Mouse (Mus musculus): ENCODE measurements around the gene Usp18.

The Usp18 gene

DNA sequence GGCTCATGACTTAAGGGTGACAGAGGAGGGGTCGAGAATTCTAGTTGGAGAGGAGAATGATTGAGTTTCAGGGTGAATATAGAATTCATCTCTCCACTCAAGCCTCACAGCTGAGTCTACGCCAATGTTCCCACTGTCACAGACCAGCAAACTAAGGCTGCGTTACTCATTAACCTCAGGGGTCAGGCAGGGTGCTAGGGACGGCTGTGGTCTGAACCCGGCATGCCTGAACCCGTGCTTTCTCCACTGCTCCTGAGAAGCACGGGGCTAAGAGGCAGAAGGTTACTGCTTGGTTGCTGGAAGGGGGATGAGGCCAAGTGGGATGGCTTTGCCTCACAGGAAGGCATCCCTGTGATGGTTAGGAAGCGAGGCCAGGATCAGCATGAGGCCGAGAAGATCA is 54.8 kb downstream of the Usp18 start:
- in situ Hi-C loops (cut with MseI, MboI) = no loop called here

DNA sequence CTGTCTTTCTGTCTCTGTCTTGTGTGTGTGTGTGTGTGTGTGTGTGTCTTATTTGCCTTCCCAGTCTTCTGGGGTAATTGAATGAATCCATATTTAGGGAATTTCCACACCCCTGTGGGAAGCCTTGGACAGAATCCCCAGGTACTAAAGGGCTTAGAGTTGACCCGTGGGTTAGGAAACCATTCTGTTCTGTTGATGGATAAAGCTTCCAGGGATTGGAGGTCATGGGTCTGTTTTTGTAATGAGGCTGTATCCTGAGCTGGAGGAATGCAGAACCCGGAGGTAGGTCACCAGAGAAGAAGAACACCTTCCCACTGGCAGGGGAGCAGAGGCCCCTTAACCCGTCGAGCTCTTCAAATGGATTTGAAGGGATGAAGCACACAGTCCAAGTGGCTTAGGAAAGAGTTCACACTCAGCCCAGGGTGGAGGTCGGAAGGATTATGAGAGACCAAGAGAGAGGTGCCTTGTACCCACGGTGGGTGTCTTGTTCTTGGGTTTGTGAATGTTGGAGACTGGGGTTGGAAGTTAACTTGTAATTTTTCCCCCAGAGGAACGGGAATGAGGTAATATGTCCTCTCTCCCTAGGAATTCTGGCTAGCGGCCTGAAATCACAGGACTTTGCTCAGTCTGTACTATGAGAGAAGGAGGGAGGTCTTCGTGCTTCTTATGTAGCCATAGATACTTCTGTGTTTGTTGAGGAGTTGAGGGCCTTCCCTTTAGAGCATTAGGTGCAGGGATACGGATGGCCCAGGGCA is 57.9 kb downstream of the Usp18 start:
- in situ Hi-C loops (cut with MseI, MboI) = no loop called here

DNA sequence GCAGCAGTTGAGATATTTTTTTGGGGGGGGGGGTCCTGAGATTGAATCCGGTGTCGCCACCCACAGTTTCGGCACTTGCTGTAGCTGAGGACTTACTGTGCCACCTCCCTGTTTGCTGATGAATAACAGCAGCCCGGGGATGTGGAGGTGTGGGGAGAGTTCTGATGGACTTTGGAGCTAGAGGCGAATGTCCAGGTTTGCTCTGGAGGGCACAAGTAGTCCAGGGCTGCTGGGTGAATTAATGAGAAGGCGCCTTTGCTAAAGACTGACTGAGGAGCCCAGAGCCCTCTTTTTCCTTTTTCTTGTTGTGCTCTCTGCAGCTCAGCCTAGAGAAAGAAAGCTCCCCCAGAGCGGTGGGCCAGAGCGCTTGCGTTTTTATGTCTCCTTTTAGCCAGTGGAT is 58.9 kb downstream of the Usp18 start:
- in situ Hi-C loops (cut with MseI, MboI) = no loop called here

DNA sequence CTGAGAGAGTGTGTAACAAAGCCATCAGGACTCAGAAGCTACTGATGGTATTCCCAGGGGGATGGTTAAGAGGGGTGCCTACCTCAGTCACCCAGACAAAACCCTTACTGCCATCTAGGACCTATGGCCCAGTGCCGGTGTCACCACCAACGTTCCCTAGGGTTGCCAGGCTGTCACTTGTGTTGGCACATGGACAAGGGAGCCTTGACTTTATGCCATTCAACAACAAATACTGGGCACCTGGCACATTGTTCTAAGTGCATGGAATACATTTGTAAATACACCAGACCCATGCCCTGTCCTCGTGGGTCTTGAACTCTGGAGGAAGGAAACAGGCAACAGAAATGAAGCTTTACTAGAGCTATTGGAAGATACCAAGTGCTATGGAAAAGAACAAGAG is 59.9 kb downstream of the Usp18 start:
- in situ Hi-C loops (cut with MseI, MboI) = no loop called here

DNA sequence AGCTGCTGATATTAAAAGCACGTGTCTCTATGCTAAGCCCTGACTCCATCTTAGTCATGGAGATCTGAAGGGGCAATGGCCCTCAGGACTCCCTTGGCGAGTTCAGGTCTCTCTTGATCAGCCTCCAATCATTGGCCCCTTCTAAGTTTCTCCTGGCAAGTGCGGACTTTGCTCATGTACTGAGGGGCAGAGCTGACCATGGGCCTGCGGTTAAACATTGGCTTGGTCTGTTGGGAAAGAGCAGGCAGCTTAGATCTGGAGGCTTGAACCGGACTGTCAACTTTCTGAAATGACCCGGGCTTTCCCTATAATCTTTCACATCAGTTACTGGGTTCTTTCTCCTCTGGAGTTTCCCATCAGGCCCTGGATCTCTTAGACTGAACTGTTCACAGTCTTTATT is 65.3 kb downstream of the Usp18 start:
- in situ Hi-C loops (cut with MseI, MboI) = no loop called here

DNA sequence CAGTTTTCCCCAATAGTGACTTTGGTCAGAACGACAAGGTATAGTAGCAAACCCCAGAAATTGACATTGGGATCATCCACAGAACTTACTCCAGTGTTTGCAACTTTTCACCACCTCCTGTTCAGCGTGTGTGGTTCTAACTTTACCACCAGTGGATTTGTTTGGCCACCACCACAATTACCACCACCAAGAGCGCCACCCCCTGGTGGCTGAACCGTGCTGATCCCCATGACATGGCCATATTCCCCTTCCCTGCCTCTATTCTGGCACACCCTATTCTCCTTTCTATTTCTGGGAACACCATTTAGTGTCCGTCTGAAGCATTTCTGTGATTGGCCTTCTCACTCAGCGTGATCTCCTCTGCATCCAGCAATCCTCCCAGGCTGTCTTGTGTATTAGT is 73.4 kb downstream of the Usp18 start:
- in situ Hi-C loops (cut with MseI, MboI) = no loop called here
